Mouse (Mus musculus) liver (tissue): ENCODE results near the gene Ttll12.

Source experiments
- DNase-seq: peaks from one replicate; pipeline ENCODE4 v3.0.0-alpha.2; 2020; ENCODE audit warnings: mixed read lengths

Gene Ttll12

GRCm38 (mm10) chr15:83594513-83595363 is at the start of gene Ttll12:
TSS of gene Ttll12 (minus strand) at chr15:83595157.
- peak; percentile 97 for DNase-seq

- no peak for DNase-seq
Measured at GRCm38 (mm10) chr15:83642518-83642917, 47.6 kb upstream of the Ttll12 start.

GRCm38 (mm10) chr15:83640208-83640607 is 45.3 kb upstream of the Ttll12 start:
- DNase-seq, result no peak

GRCm38 (mm10) chr15:83639160-83639559 is 44.2 kb upstream of the Ttll12 start:
- no peak for DNase-seq

DNA sequence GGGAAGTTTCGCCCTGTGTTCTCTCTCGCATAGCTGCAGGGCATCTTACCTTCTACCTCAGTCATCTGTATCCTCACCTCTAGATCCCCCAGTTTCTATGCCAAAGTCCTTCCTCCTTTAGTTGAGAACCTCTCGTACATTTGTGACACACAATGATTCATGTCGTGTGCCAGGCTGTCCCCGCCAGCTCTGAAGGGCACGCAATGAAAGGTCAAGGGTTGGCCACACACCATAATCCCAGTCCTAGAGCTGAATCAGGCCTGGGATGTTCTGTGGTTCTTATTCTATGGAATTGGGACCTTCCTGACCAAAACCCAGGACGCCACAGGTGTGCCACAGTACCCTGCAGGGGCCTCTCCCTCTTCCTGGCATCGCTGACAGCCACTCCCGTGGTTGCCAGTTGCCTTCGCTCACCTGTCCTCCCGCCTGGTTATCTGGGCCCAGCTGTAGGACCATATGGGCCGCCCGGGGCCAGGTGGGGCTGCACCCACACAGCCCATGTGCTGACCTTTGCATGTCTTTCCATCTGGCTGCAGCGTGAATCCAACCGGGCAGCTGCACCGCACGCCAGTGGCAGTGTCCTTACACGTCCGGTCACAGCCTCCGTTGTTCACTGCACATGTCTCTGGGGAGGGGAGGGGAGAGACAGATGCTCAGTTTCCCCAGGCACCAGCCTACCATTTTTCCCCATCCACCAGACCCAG is 43.4 kb upstream of the Ttll12 start:
- DNase-seq, result no peak

GRCm38 (mm10) chr15:83636759-83637158 is 41.8 kb upstream of the Ttll12 start:
- DNase-seq, result no peak

DNA sequence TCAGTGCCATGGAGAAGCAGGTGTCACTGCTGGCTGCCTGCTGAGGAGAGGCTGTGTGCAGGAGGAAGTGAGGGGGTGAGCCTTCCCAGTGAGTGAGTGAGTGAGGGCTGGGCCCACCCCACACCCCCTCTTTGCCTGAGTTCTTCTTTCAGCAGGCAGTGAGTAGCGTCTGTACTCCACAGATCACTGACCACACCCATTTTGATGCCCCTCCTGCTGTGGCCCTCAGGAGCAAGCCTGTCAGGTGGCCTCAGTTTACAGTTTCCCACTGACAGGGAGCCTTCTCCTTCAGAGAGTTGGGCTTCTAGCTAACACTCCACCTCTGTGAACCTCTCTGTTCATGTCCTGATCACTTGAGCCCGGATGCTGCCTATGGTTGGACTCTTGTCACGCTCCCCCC is 40.3 kb upstream of the Ttll12 start:
- DNase-seq, result no peak

DNA sequence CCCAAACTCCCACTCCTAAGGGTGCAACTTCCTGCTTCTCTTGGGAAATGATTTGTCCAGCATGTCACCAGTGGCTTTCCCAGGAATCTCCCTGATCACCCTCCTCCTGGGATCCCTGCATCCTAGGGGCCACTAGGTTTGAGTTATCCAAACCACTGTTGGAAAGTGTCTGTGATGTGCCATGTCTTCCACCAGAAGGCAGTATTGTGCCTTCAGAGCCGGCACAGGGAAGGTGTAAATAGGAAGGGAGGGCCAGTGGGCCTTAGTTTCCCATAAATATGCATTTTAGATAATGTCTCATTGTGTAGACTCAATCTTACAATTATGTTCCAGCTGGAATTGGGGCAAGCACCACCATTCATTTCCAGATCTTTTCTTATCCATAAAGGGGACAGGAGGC is 39.1 kb upstream of the Ttll12 start:
- DNase-seq, result no peak

DNA sequence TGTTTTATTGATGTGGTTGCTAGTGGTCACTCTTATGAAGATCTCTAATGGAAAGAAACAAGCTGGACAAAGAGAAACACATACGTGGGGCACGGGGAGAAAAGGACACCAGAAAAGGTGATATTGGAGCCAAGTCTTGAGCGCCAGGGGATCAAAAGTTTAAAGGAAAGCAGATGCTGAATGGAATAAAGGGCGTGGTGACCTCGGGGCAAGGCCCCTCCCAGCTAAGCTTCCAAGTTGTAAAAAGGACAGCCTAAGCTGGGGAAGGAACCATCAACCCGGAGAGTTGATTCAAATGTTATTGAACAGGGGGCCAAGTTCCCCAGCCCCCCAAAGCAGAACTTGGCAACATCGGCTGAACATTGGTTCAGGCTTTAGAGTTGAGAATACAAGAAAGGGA is 36.1 kb upstream of the Ttll12 start:
- DNase-seq, result no peak

DNA sequence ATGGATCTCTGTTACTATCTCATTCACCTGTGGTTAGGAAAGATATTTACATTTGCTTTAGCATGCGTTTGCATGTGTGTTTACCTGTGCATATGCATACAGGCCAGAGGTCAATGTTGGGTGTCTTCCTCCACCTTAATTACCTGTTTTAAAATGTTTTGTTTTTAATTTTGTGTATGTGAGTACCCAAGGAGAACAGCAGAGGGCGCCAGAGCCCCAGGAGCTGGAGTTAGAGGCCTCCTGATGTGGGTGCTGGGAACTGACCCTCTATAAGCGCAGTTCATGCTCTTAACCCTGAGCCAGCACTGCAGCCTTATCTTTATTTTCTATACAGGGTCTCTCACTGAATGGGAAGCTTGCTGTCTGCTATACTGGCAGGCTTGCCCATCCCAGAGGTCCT is 34.8 kb upstream of the Ttll12 start:
- no peak for DNase-seq

GRCm38 (mm10) chr15:83626142-83626645 is 31.2 kb upstream of the Ttll12 start:
- no peak for DNase-seq

- no peak for DNase-seq
Measured at GRCm38 (mm10) chr15:83615245-83615644, 20.3 kb upstream of the Ttll12 start.

DNA sequence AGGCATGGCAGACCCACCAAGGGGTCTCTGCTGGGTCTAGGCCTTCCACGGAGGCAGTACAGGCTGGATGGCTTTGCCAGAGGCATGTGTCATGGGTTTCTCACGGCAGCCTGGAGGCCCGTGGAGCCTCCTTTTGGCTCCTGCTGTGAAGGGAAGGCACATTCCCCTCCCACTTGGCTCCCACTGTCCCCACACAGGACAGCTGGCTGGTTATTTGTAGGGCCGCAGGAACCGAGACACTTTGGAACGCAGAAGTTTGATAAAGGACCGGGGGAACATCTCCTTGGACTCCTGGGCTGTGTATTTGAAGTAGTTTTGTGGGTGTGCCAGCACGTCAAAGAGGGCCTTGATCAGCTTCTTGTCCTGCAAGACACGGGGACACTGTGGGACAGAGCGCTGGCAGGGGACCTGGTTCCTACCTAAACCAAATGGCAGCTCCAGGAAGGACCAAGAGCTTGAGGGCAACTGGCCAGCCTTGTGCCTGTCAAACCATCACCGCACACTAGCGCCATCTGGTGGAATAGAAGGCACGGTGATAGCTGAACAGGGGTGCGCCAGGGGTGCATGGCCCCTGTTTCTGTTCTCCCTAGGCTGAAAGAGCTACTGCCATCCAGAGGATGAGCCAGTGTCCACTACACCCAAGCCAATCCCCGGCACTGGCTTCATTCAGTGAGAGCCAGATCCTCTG is 12.3 kb upstream of the Ttll12 start:
- peak; percentile 86 for DNase-seq

DNA sequence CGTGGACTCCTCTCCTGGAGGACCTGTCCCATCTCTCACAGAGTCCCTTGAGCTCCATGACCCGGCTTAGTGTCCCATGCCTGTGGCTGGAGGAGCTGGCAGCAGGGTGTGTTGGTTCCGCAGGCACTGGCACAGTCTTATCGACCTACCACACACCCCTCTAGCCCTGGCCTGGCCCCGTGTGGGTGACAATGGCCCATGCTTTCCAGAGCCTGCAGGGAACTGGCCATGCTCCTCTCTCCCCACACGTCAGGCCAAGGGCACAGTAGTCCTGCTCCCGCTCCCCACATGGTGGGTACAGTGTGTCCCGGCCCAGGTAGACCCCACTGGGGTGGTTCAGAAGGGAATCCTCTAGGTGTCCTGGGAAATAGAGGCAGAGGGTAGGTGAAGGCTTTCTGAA is 11.7 kb upstream of the Ttll12 start:
- peak; percentile 76 for DNase-seq

GRCm38 (mm10) chr15:83606216-83606615 is 11.3 kb upstream of the Ttll12 start:
- DNase-seq, result no peak

GRCm38 (mm10) chr15:83603426-83603825 is 8.5 kb upstream of the Ttll12 start:
- no peak for DNase-seq

DNA sequence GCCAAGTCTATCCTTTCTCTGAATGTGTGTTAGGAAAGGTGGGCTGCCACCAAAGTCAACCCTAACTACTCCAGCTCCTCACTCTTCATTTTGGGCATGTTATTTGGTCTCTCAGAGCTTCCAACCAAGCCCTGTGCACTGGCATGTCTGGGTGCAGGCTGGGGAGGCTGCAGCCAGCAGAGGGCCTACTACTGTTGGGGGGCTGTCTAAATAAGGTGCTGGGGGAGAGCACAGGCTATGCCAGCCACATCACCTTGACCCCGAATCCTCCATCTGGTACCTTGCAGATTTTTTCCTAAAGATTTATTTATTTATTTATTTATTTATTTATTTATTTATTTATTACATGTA is 8.1 kb upstream of the Ttll12 start:
- DNase-seq, result no peak

DNA sequence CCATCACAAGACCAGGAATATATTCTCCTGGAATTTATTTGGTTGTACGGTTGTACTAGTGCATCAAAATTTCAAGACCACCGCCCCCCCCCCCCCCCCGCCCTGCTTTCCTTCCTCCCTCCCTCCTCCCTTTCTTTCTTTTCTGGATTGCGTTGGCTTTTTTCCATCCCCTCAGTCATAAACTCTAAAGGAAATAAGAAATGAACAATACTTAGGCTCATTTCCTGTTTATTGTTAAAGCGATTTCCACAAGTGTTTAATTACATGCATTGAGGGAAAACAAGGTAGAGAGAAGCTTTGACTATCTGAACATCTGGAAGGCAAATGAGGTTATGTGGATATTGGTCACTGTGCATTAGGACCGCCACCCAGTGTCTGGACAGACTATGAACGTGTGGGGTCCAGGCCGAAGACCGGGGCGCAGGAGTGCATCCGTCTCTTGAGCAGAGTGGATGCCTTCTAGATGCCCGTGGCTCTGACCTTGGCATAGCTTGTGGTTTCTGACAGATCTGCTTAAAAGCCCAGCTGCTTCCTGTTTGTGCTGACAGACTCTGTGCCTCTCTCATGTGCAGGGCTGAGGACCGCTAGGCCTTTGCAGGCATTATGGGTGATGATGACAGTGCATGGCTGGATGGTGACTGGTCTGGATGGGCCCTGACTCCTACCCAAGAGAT is 7.6 kb upstream of the Ttll12 start:
- no peak for DNase-seq

DNA sequence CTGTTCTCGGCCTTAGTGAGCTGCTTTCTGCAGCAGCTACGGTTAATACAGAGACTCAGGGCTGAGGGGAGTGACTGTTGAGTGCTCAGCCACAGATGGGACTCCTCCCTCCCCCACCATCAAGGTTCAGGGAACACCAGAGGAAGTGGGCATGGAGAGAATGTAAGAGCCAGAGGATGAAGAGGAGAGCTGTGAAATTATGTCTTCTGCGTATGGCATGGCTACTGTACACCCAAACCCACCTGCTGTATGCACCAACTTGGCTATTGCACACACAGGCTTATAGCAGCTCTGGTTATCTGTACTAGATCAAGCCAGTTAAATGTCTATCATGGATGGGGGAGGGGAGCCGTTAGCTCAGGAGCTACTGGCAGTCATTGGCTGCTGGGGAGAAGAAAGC is 6.2 kb upstream of the Ttll12 start:
- no peak for DNase-seq

DNA sequence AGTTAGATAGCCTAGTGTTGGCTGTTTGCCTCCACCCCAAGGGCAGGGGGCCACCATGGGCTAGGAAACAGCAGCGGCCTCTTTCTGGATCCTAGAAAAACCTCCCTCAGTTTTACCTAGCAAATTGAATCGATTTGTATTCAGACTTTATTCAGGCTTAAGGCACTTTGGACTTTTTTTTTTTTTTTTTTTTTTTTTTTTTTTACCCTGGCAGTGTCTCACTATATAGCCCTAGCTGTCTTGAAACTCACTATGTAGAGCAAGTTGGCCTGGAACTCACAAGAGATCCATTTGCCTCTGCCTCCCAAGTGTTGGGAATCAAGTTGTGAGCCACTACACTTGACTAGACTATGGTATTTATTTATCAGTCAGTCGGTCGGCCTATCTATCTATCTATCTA is 1.9 kb upstream of the Ttll12 start:
- no peak for DNase-seq

- DNase-seq, result no peak
Measured at GRCm38 (mm10) chr15:83595364-83595711, 381 bp upstream of the Ttll12 start.

DNA sequence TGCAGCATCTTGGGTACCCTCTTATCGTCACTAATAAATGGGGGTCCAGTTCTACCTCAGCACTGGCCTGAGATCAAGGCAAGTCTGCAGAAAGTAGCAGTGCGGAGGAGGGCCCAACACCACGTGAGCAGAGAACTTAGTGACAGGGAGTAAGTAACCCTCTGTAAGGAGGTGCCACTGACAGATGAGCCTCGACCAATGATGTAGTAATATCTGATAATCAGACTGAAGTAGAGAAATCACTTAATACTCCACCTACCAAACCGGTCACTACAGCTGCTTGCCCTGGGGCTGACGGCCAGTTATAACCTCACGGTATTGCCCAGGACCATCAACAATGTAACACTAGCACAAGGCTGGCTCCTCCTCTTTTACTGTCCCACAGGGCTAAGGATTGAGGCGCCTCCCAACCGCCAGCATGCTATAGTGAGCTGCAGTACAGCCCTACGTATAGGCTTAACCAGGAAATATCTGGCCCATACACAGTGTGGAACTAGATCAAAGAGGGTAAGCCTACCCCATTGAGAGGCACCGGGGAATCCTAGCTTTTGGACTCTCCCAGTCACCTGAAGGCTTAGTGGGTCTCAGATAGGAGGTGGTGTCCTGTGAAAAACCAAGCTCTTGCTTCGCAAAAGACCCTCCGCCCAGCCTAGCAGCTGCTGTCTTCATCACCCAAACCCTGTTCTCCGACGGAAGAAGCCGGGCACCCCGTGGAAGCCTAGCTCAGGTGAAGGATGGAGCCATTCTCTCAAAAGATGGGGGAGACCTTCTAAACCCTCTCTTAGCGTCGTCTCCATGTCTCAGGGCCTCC is 1.1 kb downstream of the Ttll12 start:
- peak; percentile 81 for DNase-seq
